Mouse (Mus musculus): Measurements from ENCODE around the gene Mark2. TPM values are rescaled to one million over a fixed set of nuclear protein-coding genes. Genes with fewer than 3 reads are reported as not detected.
A peak's percentile ranks its signal among the peaks of the same experiment; 100 is the strongest.
"Not testable (repeated sequence)": the region's sequence is repeated elsewhere in the genome, so short reads cannot be mapped to it uniquely, and the experiment has no call there.

Gene Mark2
- polyA plus RNA-seq, 1 experiment from 2014 or later = 51.9 TPM

DNA sequence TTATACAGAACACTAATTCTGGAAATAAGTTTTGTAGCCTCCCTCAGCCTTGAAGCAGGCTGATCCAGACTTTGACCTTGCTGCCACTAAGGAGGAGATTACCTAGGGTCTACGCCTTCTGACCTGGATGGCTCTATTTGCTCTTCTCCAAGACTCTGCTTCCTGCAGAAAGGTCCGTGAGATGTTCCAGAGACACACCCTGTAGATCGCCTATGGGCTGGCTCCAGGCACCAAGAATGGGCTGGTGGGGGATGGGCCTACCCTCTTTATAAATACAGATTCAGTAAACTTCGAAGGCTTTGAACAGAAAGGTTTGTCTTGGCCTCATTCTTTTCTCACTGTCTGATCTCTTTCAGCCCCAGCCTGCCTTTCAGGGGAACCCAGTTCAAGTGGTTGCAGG, 27.8 kb upstream of the Mark2 start:
- H3K9ac ChIP-seq (ENCODE audit: low read depth, low read length); ATAC-seq (ENCODE audit: low FRiP score, low TSS enrichment); H3K4me3 ChIP-seq (ENCODE audit: low read length); H3K27ac ChIP-seq (ENCODE audit: low read depth, low read length); H3K9me3 ChIP-seq (ENCODE audit: control insufficient read depth, low read length); H3K4me2 ChIP-seq (replicated peaks; ENCODE audit: low read depth, low read length); H3K27me3 ChIP-seq (ENCODE audit: control insufficient read depth, insufficient read depth, low read length); H3K4me1 ChIP-seq (ENCODE audit: control insufficient read depth, insufficient read depth, low read length): not testable (repeated sequence)
- H3K36me3 ChIP-seq (ENCODE audit: control insufficient read depth, insufficient read depth, low read length) = peaks cover 67% of the 10 kb centered on the region
- WGBS = 88% methylated on average over 4 of the region's 4 CpGs

DNA sequence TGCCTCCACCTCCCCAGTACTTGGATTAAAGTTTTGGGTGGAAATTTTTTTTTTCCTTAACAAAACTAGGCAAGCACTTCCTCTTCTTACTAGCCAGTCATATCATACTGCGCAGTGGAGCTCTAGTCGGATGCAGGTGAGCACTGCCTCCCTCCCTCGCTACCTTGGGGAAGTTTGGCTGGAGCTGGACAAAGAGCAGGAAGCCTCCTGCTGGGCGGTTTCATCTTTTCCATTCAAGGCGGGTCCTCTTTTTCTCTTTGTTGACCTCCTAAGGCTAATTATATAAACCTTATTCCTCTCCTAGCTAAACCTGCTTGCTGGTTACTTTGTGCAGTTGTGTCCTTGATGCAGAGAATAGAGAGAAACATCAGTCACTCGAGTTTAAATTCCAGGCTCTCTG, 12.0 kb upstream of the Mark2 start:
- Histone ChIP-seq H3K4me3 (ENCODE audit: low read length) (no peak overlapping the region), H3K4me2 (replicated peaks; ENCODE audit: low read depth, low read length) (no peak overlapping the region), H3K27ac (ENCODE audit: low read depth, low read length) (no peak overlapping the region), H3K9me3 (ENCODE audit: control insufficient read depth, low read length) (no peaks in the 10 kb centered on the region), H3K9ac (ENCODE audit: low read depth, low read length) (no peak overlapping the region), H3K4me1 (ENCODE audit: control insufficient read depth, insufficient read depth, low read length) (no peaks in the 10 kb centered on the region), H3K27me3 (ENCODE audit: control insufficient read depth, insufficient read depth, low read length) (no peaks in the 10 kb centered on the region), H3K36me3 (ENCODE audit: control insufficient read depth, insufficient read depth, low read length) (peaks cover 23% of the 10 kb centered on the region; the same call in 1 of the 2 replicates)
- WGBS = 65% methylated on average over 6 of the region's 6 CpGs
- ATAC-seq (ENCODE audit: low FRiP score, low TSS enrichment) = no peak

DNA sequence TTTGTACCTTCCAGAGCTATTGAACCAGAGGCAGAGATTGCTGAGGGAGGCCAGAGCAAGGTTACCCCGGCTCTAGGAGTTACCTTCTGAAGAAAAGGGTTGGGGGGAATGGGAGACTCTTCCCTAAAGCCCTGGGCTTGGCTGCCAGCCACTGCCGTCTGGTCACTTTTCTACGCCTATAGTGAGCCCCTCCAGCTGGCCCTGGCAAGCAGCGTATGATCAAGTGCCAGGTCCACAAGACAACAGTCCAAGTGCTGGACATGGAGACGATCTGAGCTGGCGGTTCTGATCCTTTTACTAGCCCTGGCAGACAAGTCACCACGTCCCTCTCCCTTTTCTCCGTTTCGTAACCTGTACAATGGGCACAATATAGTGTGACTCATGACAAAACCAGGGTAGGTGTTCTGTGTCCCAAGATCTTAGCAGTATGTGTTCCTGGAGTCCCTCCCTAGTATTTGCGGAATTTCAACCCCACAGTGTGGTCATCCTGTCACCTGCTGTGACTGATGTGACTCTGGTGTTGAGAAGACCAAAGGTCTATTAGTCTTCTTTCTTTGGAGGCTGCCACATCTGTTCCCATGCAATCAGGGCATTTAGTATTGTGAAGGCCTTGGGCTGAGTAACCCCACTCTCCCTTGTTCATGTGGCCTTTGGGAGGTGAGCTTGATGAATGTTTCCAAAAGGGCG, 11.3 kb upstream of the Mark2 start:
- Histone ChIP-seq H3K4me3 (ENCODE audit: low read length) (no peak overlapping the region), H3K9ac (ENCODE audit: low read depth, low read length) (no peak overlapping the region), H3K27ac (ENCODE audit: low read depth, low read length) (no peak overlapping the region), H3K9me3 (ENCODE audit: control insufficient read depth, low read length) (no peaks in the 10 kb centered on the region), H3K36me3 (ENCODE audit: control insufficient read depth, insufficient read depth, low read length) (peaks cover 17% of the 10 kb centered on the region; the same call in 1 of the 2 replicates), H3K4me2 (replicated peaks; ENCODE audit: low read depth, low read length) (no peak overlapping the region), H3K4me1 (ENCODE audit: control insufficient read depth, insufficient read depth, low read length) (no peaks in the 10 kb centered on the region), H3K27me3 (ENCODE audit: control insufficient read depth, insufficient read depth, low read length) (no peaks in the 10 kb centered on the region)
- 84% methylated on average over 11 of the region's 11 CpGs for WGBS
- no peak for ATAC-seq (ENCODE audit: low FRiP score, low TSS enrichment)

DNA sequence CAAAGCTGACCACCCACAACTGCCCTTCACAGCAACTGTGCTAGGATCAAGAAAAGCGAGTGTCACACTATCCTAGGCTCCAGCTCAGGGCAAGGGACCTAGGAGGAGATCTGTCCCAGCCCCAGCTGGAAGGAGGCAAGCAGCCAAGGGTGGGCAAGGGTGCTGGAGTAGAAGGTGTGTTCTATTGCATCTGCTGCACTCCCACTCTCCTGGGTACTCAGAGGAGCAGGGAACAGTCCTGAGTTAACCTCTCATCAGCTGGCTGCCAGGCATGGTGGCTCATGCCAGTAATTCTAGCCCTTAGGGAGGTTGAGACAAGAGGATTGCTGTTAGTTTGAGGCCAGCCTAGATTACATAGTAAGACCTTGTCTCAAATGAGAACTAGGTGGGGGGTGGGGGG, 8.3 kb upstream of the Mark2 start:
- Histone ChIP-seq H3K4me3 (ENCODE audit: low read length) (no peak overlapping the region), H3K27ac (ENCODE audit: low read depth, low read length) (no peak overlapping the region), H3K36me3 (ENCODE audit: control insufficient read depth, insufficient read depth, low read length) (no peaks in the 10 kb centered on the region), H3K9me3 (ENCODE audit: control insufficient read depth, low read length) (no peaks in the 10 kb centered on the region), H3K4me1 (ENCODE audit: control insufficient read depth, insufficient read depth, low read length) (no peaks in the 10 kb centered on the region), H3K4me2 (replicated peaks; ENCODE audit: low read depth, low read length) (no peak overlapping the region), H3K9ac (ENCODE audit: low read depth, low read length) (no peak overlapping the region), H3K27me3 (ENCODE audit: control insufficient read depth, insufficient read depth, low read length) (no peaks in the 10 kb centered on the region)
- no peak for ATAC-seq (ENCODE audit: low FRiP score, low TSS enrichment)
- WGBS = 56% methylated on average over 1 of the region's 1 CpGs

DNA sequence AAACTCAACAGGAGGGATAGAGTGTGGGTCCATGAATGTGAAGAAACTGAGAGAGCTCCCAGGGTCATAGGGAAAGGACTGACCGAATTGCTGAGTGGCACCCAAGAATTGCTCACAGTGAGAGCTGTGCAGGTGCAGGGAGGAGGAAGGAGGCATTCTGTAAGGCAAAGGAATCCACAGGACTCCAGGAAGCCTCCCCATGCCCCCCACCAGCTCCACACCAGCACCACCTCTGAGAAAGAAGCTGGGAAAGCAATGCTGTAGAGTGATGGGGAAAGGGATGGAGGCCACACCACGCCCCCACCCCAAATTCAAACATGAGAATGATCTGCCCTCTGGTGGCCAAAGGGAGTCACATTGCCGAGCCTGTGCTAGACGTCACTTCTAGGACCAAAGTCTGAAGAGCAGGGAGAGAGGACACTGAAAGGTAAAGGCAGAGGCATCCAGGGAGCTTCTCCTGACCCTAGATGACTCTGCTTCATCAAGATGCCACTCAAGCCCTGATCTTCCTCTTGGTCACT, 3.6 kb upstream of the Mark2 start:
- 24% methylated on average over 4 of the region's 4 CpGs for WGBS
- Histone ChIP-seq H3K9ac (ENCODE audit: low read depth, low read length) (no peak overlapping the region), H3K36me3 (ENCODE audit: control insufficient read depth, insufficient read depth, low read length) (no peaks in the 10 kb centered on the region), H3K27ac (ENCODE audit: low read depth, low read length) (no peak overlapping the region), H3K27me3 (ENCODE audit: control insufficient read depth, insufficient read depth, low read length) (no peaks in the 10 kb centered on the region), H3K4me1 (ENCODE audit: control insufficient read depth, insufficient read depth, low read length) (peaks cover 1% of the 10 kb centered on the region; the same call in 1 of the 2 replicates), H3K4me3 (ENCODE audit: low read length) (no peak overlapping the region), H3K4me2 (replicated peaks; ENCODE audit: low read depth, low read length) (no peak overlapping the region), H3K9me3 (ENCODE audit: control insufficient read depth, low read length) (no peaks in the 10 kb centered on the region)
- no peak for ATAC-seq (ENCODE audit: low FRiP score, low TSS enrichment)

DNA sequence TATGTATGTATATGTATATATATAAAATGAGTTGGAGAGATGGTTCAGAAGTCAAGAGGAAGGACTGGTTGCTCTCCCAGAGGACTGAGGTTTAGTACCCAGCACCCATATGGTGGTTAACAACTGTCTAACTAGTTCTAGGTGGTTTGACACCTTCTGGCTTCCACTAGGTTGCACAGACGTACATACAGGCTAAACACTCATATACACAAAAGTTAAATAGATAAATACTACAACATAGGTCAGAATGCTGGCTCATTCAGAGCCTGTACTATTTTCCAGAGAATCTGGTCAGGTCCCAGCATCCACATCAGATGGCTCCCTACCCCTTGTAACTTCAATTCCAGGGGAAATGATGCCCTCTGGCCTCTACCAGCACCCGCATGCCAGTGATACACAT, 986 bp upstream of the Mark2 start:
- Histone ChIP-seq H3K36me3 (ENCODE audit: control insufficient read depth, insufficient read depth, low read length) (no peaks in the 10 kb centered on the region), H3K9ac (ENCODE audit: low read depth, low read length) (no peak overlapping the region), H3K4me2 (replicated peaks; ENCODE audit: low read depth, low read length) (no peak overlapping the region), H3K9me3 (ENCODE audit: control insufficient read depth, low read length) (no peaks in the 10 kb centered on the region), H3K4me1 (ENCODE audit: control insufficient read depth, insufficient read depth, low read length) (peaks cover 22% of the 10 kb centered on the region), H3K27me3 (ENCODE audit: control insufficient read depth, insufficient read depth, low read length) (no peaks in the 10 kb centered on the region), H3K27ac (ENCODE audit: low read depth, low read length) (no peak overlapping the region), H3K4me3 (ENCODE audit: low read length) (no peak overlapping the region)
- 69% methylated on average over 2 of the region's 2 CpGs for WGBS
- no peak for ATAC-seq (ENCODE audit: low FRiP score, low TSS enrichment)

DNA sequence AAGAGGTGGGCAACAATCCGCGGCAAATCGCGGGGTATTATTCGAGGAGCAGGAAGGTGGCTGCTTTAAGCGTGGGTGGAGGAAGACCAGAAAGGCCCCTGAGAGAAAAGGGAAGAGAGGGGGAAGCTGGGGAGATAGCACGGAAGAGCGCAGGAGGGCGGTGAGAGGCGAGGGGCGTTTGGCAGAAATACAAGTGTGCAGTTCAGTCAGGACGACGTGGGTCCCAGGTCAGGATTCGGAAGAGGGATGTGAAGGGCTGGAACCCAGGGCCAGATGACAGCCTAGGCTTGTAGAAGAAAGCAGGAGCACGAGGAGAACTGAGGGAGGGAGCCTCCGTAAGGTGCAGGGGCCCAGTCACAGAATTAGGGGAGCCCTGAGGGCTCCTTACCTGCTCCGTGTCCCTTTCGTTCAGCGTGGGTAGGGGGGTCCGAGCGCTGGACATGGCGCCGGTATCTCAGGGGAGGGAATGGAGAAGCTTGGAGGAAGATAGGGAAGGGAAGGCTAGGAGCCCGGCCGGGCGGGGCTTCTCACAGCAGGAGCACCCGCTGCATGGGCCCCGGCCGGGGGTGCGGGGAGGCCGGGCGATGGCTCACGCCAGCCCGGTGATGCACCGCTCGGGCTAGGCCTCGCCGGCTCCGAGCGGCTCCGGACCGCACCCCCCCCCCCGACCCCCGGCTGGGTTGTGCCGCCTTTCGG, 732 bp downstream of the Mark2 start:
- Histone ChIP-seq H3K4me1 (ENCODE audit: control insufficient read depth, insufficient read depth, low read length) (peaks cover 22% of the 10 kb centered on the region), H3K4me3 (ENCODE audit: low read length) (peak overlapping the region; percentile 89), H3K9ac (ENCODE audit: low read depth, low read length) (peak overlapping the region; percentile 96), H3K9me3 (ENCODE audit: control insufficient read depth, low read length) (no peaks in the 10 kb centered on the region), H3K27me3 (ENCODE audit: control insufficient read depth, insufficient read depth, low read length) (no peaks in the 10 kb centered on the region), H3K36me3 (ENCODE audit: control insufficient read depth, insufficient read depth, low read length) (no peaks in the 10 kb centered on the region), H3K4me2 (replicated peaks; ENCODE audit: low read depth, low read length) (peak overlapping the region; percentile 89), H3K27ac (ENCODE audit: low read depth, low read length) (peak overlapping the region; percentile 67)
- 1% methylated on average over 35 of the region's 46 CpGs for WGBS
- peak; percentile 85 for ATAC-seq (ENCODE audit: low FRiP score, low TSS enrichment)

DNA sequence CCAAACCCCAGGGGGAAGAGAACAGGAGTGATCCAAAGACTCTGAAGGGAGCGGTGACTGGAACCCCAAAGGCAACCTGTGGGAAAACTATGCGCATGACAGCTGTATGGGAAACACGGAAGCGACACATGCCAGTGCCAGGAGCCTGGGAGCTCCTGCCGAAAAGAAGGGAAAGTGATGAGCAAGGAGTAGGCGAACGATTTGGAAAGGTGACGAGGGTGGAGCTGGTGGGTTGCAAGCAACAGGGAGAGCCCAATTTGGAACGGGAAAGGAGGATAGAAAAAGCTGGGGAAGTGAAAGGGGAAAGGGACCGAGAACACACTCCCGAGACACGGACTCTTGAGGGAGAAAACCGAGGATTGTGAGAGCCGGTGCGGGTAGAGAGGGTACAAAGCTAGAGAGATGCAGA, 1.3 kb downstream of the Mark2 start:
- WGBS = 2% methylated on average over 15 of the region's 15 CpGs
- Histone ChIP-seq H3K9ac (ENCODE audit: low read depth, low read length) (peak overlapping the region; percentile 96), H3K9me3 (ENCODE audit: control insufficient read depth, low read length) (no peaks in the 10 kb centered on the region), H3K27ac (ENCODE audit: low read depth, low read length) (peak overlapping the region; percentile 67; the same call in 1 of the 2 replicates), H3K4me1 (ENCODE audit: control insufficient read depth, insufficient read depth, low read length) (peaks cover 22% of the 10 kb centered on the region), H3K36me3 (ENCODE audit: control insufficient read depth, insufficient read depth, low read length) (no peaks in the 10 kb centered on the region; the same call in 1 of the 2 replicates), H3K27me3 (ENCODE audit: control insufficient read depth, insufficient read depth, low read length) (no peaks in the 10 kb centered on the region), H3K4me2 (replicated peaks; ENCODE audit: low read depth, low read length) (peak overlapping the region; percentile 89), H3K4me3 (ENCODE audit: low read length) (peak overlapping the region; percentile 89)
- no peak for ATAC-seq (ENCODE audit: low FRiP score, low TSS enrichment)

DNA sequence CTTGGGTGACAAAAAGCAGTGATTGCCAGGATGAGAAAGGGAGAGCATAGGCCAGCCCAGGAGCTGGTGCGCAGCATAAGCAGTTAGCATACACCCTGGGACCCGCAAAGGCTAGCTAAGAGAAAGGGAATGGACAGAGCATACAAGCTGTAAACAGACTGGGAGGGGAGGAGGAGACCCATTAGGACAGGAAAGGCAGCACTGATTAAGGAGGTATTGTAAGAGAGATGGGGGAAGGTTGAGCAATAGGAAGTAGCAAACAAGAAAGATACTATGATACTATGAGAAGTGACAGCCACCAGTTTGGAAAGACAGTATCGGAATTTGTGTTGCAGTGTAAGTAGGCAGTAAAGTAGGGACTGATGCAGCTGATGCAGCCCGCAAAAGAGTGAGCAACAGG, 1.8 kb downstream of the Mark2 start:
- H3K9ac ChIP-seq (ENCODE audit: low read depth, low read length) = peak overlapping the region; percentile 96; the same call in 1 of the 2 replicates
- WGBS = 30% methylated on average over 4 of the region's 4 CpGs
- H3K9me3 ChIP-seq (ENCODE audit: control insufficient read depth, low read length) = no peaks in the 10 kb centered on the region
- H3K4me2 ChIP-seq (replicated peaks; ENCODE audit: low read depth, low read length) = peak overlapping the region; percentile 89
- H3K27ac ChIP-seq (ENCODE audit: low read depth, low read length) = no peak overlapping the region
- no peaks in the 10 kb centered on the region for H3K27me3 ChIP-seq (ENCODE audit: control insufficient read depth, insufficient read depth, low read length)
- ATAC-seq (ENCODE audit: low FRiP score, low TSS enrichment) = no peak
- H3K4me1 ChIP-seq (ENCODE audit: control insufficient read depth, insufficient read depth, low read length) = peaks cover 22% of the 10 kb centered on the region
- peak overlapping the region; percentile 89 for H3K4me3 ChIP-seq (ENCODE audit: low read length)
- H3K36me3 ChIP-seq (ENCODE audit: control insufficient read depth, insufficient read depth, low read length) = no peaks in the 10 kb centered on the region; the same call in 1 of the 2 replicates

All from kidney, embryonic 14.5 days (tissue).